Mouse (Mus musculus) adrenal gland, postnatal 36 days (tissue): Measurements from ENCODE around the gene Kcnq1. TPM values are rescaled to one million over a fixed set of nuclear protein-coding genes. Genes with fewer than 3 reads are reported as not detected.

Experiments used
- DNase-seq, 2 experiments: peaks; one replicate each; pipeline ENCODE4 v3.0.0; 2021; ENCODE audit warnings: mixed read lengths in 1 of 2
- total RNA-seq, 2 experiments: library from RNA; stranded (reverse); gene quantifications; 2 replicates each; pipeline ENCODE4 v1.2.3; 2021

The Kcnq1 gene
- total RNA-seq, 2 experiments from 2014 or later: 2.9 to 7.6 TPM

DNA sequence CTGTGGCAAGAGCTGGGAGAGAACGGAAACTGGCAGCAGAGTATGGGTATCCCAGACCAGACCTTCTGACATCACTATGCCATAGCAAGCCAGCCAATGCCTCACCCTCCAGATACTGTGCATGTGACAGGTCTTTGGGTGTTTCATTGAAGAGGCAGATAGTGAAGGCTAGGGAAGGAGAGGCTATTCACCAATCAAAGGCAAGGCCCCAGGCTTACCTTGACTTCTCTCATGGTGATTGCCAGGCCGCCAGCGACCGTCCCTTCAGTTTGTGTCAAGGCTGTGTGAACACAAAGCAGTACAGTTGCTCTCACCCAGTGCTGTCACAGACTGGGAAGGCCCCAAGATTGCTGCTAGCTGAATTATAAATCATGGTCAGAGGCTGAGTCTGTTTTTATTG is 75.1 kb downstream of the Kcnq1 start:
- peak; percentile 52 to 84 for DNase-seq

DNA sequence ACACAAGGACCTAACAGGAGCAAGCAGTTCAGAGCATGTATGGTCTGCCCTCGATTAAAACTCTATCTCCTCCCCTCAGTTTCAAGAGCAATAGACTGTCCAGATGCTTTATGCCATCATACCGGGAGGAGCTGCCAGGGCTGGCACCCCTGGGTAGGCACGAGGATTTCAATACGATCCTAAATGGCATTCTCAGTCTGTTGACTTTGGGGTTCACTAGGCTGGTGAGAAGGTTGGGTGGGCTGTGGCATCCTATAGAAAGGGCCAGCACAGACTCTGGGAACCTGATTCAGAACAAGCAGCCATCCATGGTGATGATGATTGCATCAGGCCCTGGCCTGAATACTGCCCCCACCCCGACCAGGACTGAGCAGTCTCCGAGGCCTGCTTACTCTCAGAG is 79.3 kb downstream of the Kcnq1 start:
- no peak for DNase-seq

DNA sequence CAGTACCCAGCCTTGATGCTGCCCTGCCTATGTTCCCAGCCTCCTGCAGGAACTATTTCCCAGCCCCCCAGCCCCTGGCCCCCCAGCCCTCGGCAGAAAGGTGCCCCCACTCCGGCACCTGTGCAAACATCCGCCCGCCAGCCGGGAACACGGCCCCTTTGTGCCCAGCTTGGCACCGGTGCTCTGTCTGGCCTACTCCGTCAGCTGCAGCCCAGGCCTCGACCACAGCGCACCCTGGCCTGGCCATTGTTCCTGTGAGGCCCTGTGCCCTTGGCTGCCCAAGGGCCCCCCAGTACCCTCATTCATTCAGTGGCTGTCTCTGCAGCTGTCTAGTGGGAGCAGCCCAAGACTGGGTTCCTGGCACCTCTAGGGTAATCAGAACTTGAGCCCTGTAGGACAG is 80.2 kb downstream of the Kcnq1 start:
- no peak for DNase-seq

DNA sequence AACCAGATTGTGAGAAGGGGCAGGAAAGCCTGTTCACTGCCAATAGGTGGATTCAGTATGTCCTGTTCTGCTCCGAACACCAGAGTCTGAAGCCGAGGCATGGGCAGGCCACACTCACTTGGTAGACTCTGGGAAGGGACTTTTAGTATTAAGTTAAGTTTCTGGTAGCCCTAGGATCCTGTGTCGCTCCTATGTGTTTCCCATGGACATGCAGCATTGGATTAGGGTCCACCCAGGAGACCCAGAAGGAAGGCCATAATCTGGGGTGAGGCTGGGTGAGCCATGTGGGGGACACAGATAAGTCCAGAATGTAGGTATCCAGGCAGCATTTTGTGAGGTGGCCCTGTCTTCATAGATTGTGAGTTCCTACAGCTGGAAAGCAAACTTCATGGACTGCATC is 81.0 kb downstream of the Kcnq1 start:
- no peak for DNase-seq

DNA sequence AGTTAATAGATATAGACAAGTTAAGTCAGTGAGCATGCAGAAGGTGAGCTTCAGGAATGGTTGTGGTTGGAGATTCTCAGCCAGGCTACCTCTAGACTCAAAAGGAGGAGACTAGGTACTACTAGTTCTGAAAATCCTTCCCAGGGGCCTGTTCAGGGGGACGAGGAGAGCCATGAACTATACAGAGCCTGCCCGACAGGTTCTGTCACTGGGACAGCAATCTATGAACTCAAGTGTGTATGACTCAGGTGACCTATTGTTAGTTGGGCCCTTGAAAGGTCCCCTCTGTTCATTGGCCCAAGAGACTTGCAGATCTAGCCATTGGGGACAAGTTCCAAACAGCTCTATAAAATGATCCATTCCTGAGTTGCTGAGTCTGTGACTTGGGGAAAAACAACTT is 82.4 kb downstream of the Kcnq1 start:
- DNase-seq: no peak

DNA sequence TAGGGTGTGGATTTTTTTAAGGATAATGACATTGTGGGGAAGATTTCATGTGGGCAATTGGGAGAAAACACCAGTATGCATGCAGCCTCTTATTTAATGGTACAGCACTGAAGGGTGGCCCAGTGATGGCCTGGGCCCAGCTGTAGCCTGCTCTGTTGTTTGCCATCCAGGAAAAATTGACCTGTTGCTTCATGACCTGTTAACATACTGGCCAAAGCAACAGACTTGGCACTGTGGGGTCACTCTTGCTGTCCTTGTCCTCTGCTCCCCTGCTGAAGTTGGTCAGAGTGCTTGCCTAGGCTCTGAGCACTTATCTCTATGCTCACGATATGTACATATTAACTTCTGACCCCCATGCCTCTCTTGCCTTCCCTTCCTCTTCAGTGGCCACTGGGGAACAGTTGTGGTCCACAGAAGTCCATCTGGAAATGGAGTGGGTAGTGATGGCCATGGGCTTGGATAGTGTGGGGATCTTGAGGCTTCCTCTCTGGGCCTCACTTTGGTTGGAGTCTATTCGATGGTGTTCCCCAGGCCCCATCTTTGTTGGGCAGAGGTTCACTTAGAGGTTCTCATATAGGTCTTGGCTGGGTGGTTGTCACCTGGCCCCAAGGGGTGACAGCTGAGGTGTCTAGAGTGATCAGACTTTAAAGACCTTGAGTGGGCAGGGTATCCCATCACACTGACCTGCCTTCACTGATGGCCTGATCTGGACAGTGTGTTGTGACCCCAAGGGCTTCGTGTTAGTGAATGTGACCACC is 84.0 kb downstream of the Kcnq1 start:
- no peak for DNase-seq

DNA sequence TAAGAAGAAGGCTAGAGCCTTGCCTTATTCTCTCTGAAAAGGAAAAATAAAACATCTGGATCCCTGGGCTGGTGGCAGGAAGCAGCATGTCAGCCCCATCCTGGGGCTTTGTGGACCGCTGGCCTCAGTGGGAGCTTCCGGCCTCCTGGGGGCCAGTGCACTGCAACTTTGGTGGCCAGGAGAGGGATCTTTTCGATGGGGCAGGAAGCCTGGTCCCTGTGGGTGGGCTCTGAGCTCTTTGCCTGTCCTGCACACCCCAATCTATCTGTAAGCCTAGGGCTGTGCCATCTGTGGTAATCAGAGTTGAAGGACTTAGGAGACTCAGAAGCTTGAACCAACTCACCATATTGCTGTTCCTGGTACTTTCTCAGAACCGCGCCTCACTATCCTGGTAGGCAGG is 84.7 kb downstream of the Kcnq1 start:
- no peak for DNase-seq

DNA sequence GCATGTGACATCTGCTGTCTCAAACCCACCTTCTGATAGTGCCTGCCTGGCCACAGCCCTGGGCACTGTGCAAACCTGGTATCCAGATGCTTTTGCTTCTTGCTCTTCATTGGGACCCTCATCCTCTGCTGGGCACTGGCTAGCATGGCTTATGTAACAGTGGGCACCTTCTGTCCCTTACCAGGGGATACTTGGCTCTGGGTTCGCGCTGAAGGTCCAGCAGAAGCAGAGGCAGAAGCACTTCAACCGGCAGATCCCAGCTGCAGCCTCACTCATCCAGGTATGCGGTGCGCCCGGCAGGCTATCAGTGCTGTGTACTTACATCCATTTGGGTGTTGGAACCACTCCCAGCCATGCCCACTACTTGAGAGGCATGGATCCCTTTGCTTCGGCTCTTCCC is 86.2 kb downstream of the Kcnq1 start:
- no peak for DNase-seq

DNA sequence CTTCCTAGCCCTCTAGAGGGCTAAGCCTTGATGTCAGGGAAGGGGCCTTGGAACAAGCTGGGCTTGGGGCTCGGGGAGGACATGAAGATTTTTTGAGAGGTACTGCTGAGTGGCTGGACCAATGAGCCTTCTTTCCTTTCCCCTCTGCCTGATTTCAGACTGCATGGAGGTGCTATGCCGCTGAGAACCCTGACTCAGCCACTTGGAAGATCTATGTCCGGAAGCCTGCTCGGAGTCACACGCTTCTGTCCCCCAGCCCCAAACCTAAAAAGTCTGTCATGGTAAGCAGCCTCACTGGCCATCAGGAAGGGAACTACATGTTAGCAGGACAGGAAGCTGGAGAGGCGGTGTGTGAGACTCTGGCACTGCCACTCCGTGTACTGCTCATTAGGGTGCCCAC is 87.9 kb downstream of the Kcnq1 start:
- no peak for DNase-seq

DNA sequence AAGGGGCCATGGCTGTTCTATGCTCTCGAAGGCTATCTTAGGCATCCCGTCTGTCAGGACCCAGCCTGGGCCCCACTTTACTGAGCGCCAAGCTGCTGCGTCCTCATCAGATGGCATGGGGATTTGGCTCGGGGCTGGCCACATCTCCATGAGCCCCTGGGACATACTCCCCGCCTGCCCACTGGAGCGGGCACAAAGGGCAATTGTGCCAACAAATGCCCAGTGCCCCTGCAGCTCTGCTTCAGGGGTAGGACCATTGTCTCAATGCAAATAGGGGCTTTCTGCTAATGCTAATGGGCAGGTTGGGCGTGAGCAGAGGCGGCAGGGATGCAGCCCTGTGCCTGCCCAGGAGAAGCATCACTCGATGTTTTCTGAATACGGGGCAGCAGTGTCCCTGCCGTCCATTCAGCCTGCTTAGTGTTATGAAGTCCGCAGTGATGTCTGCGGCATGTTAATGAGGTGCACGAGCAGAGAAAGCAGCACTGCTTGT is 91.8 kb downstream of the Kcnq1 start:
- no peak for DNase-seq

DNA sequence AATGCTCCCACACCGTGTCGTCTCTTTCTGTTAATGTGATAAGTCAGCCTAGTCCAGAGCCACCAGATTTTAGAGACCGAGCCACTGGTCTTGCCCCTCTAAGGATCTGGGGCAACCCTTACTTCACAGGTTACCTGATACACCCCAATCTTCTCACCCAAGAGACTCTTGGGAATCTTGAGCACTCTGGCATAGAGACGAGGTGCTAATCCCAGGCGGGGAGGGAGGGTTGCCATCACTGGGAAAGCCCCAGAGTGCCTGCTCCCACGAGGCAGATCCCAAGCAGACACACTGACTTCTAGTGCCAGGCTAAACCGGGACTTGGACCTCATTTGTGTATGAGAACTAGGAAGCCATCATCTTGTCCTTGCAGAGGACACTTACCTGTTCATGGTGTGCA is 92.3 kb downstream of the Kcnq1 start:
- DNase-seq: no peak

DNA sequence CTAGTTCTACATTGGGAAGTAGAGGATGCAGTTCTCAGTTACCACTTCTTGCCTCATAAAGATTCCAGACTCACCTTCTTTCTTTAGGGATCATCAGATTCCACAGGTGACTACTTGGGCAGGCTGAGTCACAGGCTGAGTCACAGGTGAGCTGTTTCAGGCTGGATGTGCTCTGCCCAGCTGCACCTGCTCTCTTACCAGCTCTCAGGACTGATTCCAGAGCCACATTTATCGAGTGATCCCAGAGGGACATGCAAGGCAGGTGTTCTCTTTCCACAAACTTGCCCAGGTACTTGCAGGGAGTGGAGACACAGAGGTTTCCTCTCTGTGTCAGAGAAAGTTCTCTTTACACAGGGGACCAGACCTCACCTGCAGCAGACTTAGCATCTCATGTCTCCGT is 95.1 kb downstream of the Kcnq1 start:
- no peak for DNase-seq

DNA sequence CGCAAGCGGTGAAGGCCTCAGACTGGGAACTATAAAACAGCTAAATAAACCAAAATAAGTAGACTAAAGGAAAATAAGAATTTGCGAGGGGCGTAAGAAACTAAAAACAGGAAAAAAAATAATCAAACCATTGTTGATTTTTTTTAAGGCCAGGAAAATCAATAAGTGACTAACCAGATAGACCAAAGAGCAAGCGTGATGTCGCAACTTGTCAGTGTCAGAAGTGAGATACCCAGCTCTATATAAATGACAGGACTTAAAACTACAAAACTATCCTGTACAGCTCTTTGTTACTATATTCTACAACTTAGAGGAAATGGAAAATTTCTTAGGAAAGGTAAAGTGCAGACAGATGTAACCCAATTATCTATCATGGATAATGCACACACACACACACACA is 97.7 kb downstream of the Kcnq1 start:
- DNase-seq: no peak

DNA sequence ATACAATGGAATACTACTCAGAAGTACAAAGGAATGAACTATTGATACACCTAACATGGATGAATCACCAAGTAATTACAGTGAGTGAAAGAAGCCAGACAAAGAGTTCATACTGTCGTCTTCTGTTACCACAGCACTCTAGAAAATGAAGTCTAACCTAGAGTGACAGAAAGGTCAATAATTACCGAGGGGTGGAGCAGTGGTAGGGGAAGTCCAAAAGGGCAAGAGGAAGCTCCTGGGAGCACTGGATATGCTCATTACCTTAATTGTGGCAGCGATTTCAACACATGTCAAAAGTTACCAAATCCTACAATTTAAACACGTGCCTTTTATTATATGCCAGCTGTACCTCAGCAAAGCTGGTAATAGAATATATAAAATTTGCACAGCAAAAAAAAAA is 100.9 kb downstream of the Kcnq1 start:
- DNase-seq: no peak

DNA sequence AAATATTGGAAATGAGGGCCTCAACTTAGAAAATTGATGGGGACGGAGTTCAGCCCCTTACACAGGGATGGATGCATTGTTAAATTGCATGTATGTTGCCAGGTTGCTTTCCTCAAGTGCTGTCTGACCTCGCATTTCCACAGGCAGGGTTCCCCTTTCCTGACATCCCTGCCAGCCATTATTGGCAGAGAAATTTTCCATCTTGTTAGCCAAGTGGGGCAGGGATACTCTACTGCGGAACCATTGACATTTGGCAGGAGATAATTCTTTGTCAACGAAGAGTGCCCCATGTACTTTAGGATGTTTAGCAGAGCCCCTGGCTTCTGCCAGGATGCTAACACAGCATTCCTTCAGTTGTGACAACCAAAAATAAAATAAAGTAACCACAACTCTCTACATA is 104.6 kb downstream of the Kcnq1 start:
- peak; percentile 11 to 59 for DNase-seq

DNA sequence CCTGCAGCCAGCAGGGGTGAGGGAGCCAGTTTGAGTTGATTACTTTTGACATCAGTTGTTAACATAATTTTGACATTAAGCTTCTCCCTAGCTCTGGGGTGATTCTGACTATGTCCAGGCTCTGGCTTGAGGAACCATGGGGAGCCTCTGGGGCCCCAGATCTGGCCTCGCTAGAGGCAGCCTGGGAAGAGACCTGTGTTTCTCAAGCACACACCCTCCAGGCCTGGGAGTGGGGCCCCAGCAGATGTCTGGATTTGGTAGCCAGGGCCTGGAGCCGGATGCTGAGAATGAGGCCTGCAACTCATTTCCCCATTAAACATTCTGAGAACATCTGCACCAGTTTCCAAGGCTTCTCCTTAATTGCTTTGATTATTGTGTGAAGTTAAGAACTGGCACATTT is 145.0 kb downstream of the Kcnq1 start:
- DNase-seq: no peak

DNA sequence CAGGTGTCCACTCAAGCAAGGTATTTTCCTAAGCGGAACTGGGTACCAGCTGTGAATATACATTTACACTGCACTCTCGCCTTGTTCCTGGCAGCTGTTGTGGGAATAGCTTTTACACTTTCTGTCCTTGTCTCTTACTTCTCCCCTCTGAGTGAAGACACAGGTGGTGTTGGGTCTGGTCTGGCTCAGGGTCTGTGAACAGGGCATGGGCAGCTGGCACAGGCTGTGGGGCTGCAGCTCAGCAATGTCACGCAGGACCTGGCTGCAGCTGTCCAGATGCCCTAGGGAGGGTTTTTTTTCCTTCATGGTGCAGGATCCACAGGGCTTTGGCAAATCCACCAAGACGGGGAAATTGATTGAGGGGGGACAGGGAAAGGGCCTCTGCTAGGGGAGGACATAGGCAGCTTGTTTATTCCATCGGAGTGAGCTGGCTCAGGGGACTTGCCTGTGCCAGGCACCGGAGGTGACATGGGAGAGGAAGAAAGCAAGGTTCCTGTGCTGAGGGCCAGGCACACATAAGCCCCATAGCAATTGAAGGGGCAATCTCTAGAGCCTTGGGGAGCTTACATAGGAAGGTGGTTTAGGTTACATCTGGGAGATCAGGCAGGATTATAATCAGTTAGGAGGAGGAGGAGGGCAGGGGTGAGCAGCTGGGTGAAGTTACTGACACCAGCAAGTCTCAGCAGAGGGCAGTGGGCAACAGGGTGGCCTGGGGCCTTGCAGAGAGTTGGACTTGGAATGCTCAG is 147.1 kb downstream of the Kcnq1 start:
- DNase-seq: no peak

DNA sequence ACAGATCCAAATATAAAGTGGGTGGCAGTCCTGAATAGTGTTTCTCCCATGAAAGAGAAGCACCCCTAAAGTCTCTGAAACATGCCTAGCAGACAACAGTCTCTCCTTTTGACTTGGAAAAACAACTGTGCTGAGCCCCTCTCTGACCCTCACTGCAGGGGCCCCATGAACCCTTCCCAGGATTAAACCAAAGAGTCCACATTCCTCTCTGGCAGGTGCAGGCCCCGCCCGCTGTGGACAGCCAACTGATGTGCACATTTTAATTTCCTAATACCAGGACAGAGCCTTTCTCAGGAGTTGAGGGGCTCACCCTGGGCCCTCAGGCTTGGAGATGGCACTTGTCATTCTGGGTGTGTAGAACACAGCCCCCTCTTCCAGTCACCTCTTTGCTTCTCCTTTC is 148.7 kb downstream of the Kcnq1 start:
- no peak for DNase-seq

DNA sequence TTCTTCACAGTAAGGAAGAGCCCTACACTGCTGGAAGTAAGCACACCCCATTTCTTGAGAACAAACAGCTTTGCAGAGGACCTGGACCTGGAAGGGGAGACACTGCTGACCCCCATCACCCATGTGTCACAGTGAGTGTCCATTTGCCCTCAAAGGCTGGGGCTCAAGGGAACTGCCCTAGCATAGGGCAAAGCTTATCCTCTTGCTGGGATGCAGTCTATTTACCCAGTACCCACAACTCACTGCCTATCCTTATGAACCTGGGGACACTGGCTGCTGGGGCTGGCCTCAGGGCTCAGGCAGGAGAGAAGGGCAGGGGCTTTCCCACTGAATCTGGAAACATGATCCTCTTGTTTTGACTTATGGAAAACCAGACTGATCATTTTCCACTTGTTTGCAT is 155.1 kb downstream of the Kcnq1 start:
- DNase-seq: no peak

DNA sequence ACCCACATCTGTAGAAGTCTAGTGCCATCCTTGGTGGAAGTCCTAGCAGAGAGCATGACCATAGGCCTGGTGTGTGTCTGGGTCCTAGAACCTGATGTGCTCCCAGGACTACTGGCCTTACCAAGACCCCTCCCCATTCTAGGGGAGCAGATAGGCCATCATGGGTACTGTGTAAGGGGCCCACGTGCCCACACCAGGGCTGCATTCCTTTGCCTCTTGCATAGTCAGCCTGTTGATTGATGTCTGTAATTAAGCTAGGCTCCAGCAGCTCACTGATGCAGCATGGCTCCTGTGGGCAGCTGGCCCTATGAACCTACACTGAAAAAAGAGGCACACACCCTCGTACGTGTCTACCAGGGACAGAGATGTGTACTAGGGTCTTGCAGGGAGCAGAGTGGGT is 157.4 kb downstream of the Kcnq1 start:
- DNase-seq: no peak

DNA sequence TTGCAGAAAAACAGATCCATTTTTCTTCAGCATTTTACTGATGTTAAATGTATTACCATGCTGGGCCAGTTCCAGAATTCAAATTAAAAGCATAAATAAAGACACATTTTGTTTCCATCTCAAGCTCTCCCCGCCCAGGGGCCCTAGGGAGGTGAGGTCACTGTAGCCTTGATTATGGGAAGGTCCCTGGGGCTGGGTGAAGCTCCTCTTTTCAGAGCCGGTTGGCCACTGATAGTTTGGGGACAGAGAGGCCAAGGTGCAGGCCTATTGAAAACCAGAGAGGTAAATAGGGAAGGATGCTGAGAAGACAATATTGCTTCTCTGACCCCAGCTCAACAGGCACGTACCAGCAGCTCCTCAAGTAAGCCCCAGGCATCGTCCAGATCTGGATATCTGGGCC is 157.8 kb downstream of the Kcnq1 start:
- DNase-seq: no peak

DNA sequence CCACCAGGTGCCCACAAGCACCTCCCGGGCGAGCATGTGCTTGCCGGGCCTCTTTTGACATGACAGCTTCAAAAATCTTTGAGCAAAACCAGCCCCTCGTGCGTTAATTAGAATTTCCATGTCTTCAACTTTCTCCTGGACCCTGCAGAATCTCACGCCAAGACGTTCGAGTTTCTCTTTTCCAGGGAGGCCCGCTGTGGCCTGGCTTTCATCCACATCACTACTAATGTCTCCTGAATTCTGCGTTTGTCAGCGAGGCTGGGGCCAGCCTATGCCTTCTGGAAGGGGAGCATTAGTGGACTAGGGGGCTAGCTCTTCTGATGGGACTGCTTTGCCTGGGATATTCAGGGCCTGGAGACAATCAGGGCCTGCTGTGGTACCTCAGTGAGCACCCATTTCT is 159.2 kb downstream of the Kcnq1 start:
- DNase-seq: no peak

DNA sequence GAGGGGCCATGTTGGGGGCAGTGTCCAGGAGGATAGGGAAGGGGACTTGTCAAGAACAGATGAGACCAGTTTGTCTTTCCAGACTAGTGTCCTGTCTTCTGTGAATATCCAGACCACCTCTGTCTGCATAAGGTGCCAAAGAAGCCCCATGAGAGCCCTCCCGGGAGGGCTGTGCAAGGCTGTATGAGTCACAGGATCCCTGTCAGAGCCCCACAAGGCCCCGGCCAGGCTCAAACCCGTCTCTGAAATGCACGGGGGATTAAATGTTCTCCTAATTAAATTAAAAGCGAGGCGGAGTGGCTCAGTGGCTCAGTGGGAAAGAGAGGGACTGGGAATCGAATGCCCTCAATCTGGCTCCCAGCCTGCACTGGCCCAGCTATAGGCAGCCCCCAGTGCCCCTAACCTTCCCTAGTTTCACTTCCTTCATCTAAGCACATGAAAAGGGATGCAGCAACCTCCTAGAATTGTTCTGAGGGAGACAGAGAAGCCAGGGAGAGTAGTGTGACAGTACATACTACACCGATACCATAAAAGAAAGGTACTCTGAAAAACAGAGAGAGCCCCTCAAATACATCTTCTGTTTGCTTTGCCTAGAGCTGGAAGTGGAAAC is 159.8 kb downstream of the Kcnq1 start:
- DNase-seq: peak in 1 of 2 experiments; percentile 12
